Mouse (Mus musculus): ENCODE measurements around the gene Cnih4.

Gene Cnih4

DNA sequence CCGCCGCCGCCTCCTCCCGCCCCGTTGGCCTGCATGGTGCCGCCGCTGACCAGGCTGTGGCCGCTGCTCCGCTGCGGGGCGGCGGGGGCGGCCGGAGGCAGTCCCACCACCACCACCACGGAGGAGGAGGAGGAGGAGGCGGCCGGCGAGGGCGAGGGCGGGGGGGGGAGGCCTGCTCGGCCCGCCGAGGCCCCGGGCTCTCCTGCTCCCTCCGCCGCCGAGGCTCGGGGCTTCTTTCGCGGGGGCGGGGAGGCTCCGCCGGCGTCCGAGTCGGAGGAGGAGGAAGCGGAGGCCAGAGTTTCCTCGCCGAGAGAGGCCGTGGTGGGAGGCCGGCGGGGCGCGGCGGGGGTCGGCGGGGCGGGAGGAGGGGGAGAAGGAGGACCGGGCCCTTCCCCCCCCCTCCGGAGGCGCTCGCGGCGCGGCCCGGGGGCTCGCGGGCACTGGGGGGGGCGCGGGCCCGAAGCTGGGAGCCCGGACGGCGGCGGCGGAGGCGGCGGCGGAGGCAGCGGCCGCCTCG is 67.0 kb downstream of the Cnih4 start:
- DNase-seq (ENCODE audit: low spot score in 2 of 2), result peak in 1 of 2 experiments; percentile 21

- peak; percentile 82 to 89 for DNase-seq (ENCODE audit: low spot score in 2 of 2)
Observed at GRCm38 (mm10) chr1:181211920-181212633, 67.6 kb downstream of the Cnih4 start, which contains the start of gene Wdr26. Gene Wdr26, minus strand, starts transcription at chr1:181212001.

DNA sequence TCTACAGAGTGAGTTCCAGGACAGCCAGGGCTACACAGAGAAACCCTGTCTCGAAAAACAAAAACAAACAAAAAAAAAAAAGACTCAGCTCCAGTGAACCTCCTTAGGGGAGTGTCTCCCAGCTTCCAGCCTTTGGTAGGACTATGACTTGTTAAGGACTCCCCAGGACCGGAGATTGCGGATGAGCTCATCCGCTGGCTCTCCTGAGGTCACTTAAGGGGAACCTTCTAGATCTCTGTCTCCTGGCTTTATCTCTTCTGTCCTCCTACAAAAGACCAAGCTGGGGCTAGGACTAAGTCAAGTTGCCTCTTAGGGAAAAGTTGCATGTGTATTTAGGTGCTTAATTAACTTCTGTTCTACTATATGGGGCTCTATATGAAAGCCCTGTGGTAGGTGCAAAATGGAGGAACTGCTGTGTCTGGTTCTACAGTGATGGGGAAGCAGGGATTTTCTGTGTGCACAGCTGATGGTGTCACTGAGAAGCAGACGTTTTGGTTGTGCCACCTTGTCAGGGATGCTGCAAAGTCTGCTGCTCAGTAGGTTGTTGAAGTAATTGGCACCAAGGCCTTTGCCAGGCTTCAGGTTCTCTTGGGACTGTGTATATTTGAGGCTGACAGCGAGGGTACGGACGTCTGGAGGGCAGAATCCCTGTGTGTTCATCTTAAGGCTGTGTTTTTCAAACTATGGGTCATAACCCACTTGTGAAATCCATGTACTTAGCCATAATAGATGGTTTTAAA is 70.0 kb downstream of the Cnih4 start:
- no peak for DNase-seq (ENCODE audit: low spot score in 2 of 2)

- DNase-seq (ENCODE audit: low spot score in 2 of 2), result no peak
Observed at GRCm38 (mm10) chr1:181216315-181216714, 71.8 kb downstream of the Cnih4 start.
